Mouse (Mus musculus): Measurements from ENCODE around the gene Col4a2.

Col4a2 gene

DNA sequence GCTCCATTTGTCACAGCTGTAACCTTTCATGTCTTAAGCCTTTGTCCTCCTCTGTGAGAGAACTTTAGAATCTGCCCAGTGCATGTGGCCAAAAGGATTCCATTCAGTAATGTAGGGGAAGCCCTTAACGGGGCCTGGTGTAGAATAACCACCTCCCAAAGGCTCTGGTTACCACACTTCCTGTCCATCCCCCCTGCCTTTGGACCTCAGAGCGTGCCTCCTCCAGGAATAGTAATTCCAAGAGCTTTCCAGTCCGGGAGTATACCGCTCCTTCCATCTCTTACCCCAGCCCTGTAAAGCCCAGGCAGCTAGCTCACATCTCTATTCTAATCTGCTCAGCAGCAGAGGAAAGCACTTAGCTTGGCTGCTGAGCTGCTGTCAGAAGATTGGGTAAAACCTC lies 14.7 kb downstream of the Col4a2 start:
- no peak for DNase-seq

DNA sequence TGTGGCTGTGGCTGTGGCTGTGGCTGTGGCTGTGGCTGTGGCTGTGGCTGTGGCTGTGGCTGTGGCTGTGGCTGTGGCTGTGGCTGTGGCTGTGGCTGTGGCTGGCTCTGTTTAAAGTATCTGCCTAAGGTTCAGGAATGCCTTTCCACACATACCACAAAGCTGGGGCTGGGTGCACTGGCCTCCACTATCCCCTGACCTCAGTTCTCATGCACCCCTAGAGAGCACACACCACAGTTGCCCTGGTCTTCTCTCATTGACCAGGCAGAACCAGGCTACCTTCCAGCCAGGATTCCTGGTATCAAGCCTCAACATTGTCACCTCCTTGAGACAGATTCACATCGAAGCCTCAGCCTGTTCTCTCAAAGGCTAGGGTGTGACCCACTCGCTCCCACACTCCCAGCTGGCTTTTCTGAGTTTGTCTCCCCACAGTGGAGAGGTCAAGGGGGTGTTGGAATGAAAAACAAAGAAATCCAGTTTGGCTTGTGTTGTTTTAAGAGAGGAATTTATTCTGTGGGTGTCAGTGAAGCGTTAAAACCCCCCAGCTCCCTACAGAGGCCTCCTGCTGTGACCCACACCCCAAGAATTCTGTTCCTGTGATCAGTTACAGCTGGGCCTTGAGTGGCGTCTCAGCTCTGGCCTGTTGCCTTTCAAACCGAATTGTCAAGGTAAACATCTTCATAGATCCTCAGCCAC lies 15.3 kb downstream of the Col4a2 start:
- DNase-seq: no peak

DNA sequence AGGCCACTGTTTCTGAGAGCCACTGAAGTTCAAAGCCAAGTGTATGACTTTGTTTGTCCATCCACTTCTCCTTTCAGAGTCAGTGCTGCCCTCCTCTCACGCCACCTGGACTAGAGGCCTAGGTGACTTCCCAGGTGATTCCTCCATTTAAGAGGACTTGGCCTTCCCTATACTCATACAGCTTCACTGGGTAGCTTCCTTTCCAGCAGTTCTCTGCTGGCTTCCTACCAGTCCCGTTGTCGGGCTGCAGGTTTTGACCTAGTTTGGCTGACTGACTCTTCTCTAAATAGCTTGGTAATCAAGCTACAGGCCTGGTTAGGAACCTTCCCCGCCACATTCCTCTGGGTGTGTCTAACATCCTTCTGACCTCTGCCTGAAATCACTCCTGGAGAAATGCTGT lies 19.0 kb downstream of the Col4a2 start:
- no peak for DNase-seq

DNA sequence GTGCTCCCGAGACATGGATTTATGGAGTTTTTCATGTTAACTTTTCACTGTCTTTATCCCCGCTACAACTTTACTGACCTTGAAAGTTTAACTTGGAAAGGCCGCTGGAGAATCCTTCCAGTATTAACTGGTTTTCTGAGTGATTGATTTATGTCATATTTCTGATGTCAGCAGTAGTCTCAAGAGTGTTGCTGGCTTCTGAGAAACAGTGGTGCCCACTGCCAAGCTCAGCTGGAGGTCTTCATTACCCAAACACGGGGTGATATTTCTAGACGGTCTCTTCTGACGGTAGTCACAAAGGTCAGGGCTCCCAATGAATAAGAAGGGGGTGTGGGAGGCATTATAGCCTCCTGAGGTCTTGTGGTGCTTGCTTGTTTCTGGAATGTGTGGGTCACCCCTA lies 21.1 kb downstream of the Col4a2 start:
- DNase-seq: no peak

DNA sequence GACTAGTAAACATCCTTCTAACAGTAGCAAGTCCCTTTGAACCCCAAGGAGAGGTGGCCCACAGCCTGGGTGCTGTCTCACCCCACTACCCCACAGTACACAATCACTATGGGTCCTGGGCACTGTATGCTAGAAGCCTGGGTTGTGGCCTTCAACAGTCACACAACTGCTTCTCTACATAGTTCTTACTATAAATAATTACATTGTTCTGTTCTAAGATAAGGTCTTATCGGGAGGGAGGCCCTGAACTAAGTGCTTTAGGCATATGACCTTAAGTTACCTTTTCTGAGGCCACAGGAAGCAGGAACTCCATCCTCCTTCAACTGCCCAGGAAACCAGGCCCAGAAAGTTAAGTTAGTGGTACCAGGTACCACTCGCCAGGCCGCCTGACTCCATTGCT lies 21.9 kb downstream of the Col4a2 start:
- DNase-seq: no peak

DNA sequence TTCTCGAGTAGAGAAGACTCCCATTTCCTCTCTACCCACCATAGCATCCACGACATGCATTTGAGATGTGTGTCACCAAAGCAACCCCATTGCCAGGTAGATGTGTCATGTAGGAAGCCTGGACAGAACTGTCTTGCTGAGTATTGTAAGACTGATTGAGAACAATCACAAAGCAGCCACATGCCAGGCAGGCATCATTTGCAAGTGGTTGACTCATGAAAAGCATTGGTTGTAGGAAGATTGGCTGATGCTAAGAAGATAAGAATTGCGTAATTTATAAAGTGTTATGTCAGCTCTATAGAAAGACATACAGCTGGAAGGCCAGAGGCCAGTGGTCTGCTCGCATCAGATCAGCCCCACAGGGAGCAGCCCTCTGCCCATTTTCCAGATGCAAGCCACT lies 22.6 kb downstream of the Col4a2 start:
- DNase-seq: no peak

DNA sequence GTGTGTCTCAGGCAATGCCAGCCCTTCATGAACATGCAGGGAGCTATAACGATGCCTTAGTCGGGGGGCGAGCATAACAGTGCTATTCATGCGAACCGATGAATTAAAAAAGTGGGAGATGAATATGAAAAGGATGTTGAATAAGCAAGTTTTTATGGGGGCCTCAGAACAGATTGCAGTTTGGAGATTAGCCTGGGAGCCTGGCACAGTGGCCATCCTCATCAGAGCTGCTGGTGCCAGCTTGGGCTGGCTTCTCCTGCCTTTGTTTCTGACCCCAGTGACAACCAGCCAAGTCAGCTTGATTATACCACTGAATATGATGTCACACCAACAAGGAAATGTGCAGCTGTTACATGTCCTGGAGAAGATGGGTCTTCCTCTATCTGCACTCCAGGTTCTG lies 23.7 kb downstream of the Col4a2 start:
- DNase-seq: peak; percentile 68 to 78

DNA sequence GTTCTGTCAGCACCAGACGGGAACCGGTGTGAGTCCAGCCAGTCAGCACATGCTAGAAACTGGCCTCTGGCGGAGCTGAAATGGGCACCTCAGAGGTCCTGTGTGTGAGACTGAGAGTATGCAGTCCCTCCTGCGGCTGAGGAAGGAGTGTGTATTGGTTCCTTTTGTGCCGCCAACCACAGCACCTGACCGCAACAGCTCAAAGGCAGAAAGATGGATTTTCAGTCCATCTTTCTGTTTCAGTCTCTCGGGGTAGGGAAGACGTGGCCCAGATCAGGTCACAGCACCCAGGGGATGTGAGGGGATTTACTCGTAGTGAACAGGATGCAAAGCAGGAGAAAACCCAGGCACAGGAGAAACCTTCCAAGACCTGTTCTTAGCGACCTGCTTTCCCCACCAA lies 25.0 kb downstream of the Col4a2 start:
- no peak for DNase-seq

DNA sequence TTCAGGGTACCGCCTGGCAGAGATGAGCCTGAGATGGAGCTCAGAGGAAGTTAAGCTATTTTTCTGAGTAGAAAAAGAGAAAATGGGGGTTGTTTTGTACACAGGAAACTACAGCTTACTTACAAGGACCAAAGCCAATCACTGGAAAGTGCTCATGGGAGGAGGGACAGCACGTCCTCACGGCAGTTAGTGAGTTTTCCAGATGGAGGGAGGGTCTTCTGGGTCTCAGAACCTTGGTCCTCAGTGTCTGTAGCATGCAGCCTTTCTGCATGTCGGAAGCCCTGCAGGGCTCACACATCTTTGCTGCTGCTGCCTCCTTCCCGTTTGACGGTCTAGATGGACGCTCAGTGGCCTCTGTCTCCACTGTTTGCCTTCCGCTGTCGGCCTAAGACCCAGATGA lies 25.9 kb downstream of the Col4a2 start:
- no peak for DNase-seq

DNA sequence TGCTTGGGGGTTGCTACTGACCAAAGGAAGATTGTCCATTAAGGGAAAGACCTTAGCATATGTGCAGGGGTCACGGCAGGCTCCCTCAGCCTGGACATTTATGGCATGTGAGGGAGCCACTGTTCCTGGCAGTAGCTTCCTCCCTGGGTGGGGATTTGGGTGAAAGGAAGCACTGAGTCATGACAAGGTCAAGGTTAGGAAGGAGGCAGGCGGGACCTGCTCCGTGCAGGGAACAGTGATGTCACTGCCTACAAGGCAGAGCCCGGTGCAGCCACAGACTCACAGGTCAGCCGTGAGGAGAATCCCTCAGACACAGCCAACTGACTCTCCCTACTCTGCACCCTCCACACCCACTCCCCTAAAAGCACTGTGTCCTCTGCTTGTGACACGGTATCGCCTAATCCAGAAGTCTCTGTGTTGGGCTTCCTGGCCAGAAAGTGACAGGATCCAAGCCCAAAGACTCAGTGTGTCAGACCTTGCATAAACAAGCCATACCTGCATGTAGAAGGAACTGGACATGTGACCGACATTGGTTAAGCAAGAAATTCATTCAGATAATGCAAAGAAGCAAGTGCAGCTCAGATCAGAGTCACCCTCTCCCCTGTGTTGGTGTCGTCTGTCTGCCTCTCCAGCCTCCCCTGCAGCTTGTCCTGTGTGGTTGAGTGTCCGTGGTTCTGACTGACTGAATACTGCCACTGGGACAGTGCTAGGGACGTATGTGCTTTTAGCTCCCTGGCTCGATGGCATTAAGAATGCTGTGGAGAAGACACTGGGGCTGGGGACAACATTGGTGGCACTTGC lies 27.9 kb downstream of the Col4a2 start:
- no peak for DNase-seq

DNA sequence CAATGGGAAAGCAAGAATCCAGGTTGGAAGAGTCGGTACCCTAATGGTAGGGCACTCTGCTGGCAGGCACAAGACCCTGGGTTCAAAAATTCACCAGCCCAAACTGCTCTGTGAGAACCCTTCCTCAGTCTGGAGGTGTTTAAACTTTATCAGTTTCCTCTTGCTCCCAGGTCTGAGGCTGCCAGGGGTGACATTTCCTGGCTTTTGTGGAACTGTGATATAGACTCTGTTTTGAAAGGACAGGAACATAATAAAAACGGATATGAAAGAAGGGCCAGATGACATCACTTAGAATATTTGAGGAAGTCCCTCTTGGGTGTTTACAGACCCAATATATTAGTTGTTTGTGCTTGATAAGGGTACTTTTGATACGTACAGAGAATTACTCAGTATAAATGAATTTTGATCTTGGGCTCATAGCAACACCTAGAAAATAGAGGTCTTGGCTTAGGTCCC lies 28.5 kb downstream of the Col4a2 start:
- no peak for DNase-seq

DNA sequence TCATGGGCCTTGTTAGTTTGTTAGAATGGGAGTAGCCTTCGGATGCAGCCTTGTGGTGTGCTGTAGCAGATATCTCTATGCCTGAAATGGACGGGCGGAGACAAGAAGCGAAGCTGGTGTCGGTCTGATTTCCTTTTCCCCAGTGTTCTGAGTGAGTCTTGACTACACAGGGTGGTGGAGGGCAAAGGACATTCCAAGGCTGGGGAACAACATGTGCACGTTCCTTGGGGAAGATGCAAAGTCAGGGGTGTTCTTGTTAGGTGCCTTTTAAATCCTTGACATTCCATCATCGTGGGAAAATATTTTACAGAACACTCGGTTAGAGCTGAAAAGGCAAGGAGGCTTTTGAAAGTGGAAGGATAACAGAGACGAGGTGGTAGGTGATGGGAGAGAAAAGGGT lies 31.9 kb downstream of the Col4a2 start:
- DNase-seq: no peak

DNA sequence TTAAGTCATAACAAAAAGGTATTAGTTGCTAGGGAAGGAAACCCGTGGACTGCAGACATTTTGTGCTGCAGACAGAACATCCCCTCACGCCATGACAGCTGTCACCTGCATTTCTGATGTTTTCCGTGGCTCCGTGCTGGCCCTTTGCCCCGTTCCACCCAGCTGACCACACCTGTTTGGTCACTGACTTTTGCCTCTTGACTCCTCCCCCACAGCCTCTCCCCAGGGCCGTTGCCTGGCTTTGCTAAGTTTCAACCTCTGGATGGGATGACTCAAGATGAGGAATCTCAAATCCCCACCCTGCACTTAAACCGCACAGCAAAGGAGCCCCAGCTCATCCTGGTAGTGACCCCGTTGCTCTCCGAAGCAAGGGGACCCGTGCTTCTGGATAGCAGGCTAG lies 33.6 kb downstream of the Col4a2 start:
- no peak for DNase-seq

DNA sequence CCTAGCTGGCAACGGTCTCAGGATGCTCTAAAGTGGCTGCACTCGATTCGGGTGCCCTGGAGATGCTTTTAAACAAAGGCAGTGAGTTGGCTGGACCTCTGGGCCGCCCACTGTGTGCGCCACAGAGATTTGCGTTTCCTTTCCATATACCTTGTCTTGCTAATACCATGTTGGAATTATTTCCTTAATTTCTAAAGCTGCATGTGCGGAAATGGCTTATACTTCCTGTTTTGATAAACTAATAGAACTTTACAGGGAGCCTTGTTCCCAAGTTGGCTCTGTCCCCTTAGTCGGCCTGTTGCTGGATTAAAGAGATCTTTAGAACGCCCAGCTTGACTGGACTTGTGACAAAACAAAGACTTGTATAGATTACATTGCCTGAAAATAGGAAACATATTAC lies 35.1 kb downstream of the Col4a2 start:
- DNase-seq: no peak

DNA sequence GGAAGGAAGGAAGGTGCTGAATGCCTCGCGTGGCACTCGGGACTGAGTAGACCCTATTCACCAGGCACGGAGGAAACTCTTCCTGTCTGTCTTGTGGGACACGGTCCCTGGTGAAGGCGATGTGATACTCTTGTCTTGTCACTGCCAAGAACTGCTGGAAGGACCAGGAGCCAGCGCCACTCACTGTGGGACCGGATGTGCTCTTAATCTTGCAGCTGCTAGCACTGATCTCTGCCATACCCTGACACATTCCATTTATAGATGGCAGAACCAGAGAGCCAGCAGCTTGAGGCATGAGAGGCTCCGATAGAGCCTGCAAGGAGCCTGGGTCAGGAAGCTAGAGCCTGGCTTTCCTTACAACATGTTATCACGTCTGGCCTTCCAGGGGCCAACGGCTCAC lies 36.0 kb downstream of the Col4a2 start:
- no peak for DNase-seq

DNA sequence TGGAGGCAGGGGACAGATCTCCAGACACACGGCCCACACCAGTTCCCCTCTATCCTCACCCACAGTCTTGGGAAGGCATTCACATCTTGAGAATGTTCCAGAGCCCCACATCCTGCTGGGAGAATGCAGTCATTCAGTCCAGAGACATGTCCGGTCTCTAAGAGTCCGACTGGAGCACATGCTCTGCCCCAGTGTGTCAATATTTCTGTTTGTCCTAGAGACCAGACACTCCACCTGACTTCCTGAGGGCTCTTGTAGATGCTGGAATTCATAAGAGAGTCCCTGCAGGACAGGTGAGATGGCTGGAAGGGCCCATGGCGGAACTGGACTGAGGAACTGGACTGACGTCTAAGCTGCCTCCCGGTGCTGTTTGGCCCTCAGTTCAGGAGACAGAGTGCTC lies 38.8 kb downstream of the Col4a2 start:
- no peak for DNase-seq

DNA sequence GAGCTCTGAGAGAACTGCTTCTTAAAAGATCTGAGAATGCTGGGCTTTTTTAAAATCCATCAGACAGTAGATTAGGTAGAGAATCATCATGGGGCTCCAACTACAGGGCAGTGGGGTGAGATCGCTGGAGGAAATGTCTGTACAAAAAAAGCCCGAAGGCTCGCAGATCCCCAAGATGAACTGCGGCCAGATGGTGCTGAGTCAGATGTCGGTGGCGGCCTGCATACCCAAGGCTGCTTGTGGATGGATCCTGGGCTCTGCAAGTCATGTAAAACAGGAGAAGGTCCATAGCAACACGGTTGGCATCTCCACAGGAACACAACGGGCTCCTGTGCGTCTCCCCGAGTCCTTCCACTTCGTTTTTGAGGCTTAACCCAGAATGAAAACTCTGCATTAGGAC lies 39.9 kb downstream of the Col4a2 start:
- no peak for DNase-seq

DNA sequence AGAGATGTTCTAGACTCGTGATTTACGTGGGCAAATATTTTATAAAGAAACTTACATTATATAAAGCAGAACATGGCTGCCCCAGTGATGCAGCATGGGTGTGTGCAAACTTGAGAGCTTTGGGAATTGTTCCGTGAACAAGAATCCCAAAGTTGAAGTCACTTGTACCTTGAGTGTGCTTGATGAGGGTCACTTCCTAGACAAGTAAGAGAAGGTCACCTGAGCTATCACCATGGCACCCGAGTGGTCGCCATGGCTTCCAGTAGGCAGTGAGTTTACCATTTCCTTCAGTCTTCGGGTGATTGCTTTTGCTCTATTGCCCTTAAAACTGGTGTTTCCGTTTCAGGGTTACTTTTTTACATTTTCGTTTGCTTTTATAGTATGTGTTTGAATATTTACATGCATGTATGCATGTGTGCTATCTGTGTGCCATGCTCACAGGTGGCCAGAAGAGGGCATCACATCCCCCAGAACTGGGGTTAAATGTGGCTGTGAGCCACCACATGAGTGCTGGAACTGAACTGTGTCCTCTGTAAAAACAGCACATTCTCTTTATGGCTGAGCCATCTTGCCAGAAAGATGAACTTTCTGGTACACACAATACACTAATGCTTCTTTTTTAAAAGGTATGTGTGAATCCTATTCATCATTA lies 42.3 kb downstream of the Col4a2 start:
- no peak for DNase-seq

DNA sequence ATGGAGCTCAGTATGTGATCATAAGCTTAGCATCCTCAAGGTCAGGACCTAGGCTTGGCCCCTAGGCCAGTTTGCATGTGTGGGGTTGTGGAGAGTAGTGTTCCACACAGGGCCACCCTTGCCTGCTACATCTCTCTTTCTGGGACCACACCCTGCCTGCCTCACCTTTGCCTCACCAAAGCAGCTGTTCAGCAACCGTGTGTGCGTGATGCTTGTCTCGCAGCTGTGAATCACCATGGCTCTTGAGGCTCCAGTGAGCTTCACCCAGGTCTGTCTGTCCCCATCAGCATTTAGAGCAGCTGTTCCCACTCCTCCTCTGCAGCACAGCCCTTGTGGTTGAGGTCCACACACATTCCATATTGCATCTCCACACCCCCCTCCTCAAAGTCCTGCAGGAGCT lies 43.3 kb downstream of the Col4a2 start:
- DNase-seq: no peak

DNA sequence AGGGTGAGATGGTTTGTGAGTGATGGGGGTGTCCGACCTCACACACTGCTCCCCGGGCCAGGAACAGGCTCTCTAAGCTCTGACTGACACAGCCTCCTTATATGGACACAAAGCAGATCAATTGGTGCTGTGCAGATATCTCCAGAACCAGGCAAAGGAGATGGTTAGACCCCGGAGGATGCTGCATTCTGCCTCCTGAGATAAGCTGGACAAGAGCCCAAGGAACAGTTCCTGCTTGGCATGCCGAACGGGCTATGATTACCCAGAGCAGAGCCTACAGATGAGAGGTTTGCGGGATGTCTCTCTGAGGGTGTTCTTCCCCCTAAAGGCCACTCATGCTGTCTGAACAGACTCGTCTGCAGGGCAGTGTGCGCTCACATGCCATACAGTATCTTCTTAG lies 44.2 kb downstream of the Col4a2 start:
- peak in 1 of 2 experiments; percentile 34 for DNase-seq

DNA sequence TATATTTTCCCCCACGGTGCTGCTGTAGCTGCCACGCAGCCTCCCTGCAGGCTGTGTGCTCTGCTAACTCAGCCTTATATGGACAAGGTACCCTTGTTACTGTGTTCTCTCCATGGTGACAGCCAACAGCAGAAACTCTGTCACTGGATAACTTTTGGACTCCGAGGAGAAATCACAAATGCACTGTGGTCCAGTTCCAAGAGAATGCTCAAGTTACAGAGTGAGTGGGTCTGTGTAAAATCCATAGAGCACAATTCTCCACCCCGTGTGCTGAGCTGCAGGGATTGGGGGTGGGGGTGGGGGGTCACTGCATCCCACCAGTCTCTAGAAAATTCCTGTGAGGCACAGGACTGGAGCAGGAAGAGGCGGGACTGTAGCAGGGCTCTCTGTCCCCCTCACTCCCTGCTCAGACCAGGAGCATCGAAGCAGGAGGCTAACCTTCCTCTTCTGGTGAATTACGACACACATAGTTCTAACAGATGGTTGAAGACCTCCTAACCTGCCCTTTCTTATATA lies 45.4 kb downstream of the Col4a2 start:
- DNase-seq: no peak

DNA sequence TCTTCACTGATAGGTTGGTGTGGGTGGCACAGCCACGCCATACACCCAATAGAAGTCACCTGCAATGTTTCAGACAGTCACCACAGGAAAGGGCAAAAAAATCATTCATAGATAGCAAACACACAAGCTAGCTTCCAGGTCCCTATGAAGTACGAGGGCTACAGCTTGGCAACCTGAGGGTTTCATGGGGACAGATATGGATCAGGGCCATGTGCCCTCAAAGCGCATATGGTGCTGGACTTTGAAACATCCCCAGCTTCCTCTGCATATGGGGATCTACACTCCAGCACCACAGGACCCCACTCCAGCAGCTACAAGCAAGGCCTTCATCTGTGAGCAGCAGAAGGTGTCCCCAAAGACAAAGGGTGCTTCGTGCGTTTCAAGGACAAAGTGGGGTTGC lies 47.2 kb downstream of the Col4a2 start:
- peak; percentile 58 to 70 for DNase-seq

DNA sequence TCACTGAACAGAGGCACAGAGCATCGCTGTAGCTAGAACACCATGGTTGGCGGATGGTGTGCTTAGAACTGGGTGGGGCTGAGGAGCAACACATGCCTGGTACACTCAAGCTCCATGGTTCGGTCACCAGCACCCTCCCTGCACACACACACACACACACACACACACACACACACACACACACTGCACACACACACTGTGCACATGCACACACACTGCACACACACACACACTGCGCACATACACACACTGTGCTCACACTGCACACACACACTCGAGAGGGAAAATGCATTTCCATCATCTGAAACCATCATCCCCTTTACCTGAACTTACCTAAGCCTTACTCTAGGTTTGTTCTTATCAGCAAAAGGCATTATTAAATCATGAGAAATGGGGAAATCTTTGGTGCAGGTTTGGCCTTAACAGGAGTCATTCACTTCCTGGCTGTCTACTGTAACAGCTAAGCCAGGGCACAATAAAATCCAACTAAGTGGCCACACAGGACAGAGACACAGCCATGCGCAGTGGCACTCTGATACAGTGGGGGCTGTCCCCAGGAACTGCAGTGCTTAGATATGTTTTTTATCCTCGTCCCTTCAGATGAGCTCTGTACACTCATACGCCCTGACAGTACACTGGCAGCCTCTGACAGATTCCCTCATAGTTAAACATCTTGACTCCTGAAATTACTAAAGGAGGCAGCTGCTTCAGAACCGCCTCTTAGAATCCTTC lies 49.1 kb downstream of the Col4a2 start:
- DNase-seq: no peak

All from cerebellum, postnatal 10 days (tissue).